Mouse (Mus musculus): Measurements from ENCODE around the gene Celf1. TPM values are rescaled to one million over a fixed set of nuclear protein-coding genes. Genes with fewer than 3 reads are reported as not detected.

Gene Celf1
- polyA plus RNA-seq, 1 experiment, result 27.1 TPM

DNA sequence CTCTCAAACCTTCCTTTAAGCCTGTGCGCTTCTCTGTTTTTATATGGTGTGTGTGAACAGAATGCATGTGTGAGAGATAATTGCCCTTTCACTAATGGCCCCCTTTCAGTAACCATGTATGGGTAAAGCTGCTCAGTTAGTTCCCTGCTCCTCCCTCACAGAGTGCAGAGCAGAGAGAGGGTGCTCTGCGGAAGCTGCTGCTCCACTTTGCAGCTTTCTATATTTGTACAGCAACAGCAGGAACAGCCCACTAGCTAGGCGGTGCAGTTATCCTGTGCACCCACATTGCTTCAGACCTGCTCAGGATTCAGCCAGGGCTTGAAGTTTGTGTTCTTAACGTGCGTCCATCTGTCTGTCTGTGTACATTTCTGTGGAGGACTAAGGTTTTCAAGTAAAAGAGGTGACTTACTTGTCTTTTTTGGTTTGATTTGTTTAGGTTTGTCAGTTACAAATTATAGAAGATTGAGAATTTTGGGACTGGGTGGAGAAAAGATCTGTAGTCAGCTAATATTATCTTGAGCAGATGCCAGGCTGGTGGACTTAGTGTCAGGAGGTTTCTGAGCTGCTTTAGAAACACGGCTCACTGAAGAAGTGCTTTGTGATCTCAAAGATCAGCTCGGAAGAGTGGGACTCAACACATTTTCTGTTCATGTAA, 24.8 kb downstream of the Celf1 start:
- Histone ChIP-seq H3K79me2 (ENCODE audit: control insufficient read depth, insufficient read depth) (peaks cover 99% of the 10 kb centered on the region), H3K36me3 (ENCODE audit: control insufficient read depth, insufficient read depth) (peaks cover 6% of the 10 kb centered on the region), H3K4me2 (ENCODE audit: low read depth) (peak overlapping the region; percentile 55), H3K4me3 (no peak overlapping the region), H3K27me3 (ENCODE audit: control insufficient read depth, insufficient read depth, insufficient read length) (no peaks in the 10 kb centered on the region), H3ac (ENCODE audit: control insufficient read depth, insufficient read length) (no peak overlapping the region)
- TF ChIP-seq CEBPB (IDR thresholded peaks at IDR 0.05; ENCODE audit: insufficient read depth, poor library complexity, severe bottlenecking), result no peak
- no peak for TF ChIP-seq POLR2A (IDR thresholded peaks at IDR 0.05; ENCODE audit: insufficient read length, low read depth)
- TF ChIP-seq REST (IDR thresholded peaks at IDR 0.05; ENCODE audit: insufficient read depth, insufficient read length), result no peak
- no peak for TF ChIP-seq TCF3 (IDR thresholded peaks at IDR 0.05; ENCODE audit: insufficient read length, low read depth)
- no peak for TF ChIP-seq TCF12 (IDR thresholded peaks at IDR 0.05; ENCODE audit: insufficient read depth, poor library complexity, severe bottlenecking)
- TF ChIP-seq MYOD1 (IDR thresholded peaks at IDR 0.05; ENCODE audit: control insufficient read depth in 1 of 3, insufficient read length in 2 of 3, low read depth in 2 of 3), result no peak
- TF ChIP-seq USF1 (IDR thresholded peaks at IDR 0.05; ENCODE audit: low read depth), result no peak
- TF ChIP-seq POLR2AphosphoS2 (IDR thresholded peaks at IDR 0.05; ENCODE audit: insufficient read length, low read depth), result no peak
- TF ChIP-seq MYOG (IDR thresholded peaks at IDR 0.05; ENCODE audit: control insufficient read depth in 1 of 3, insufficient read depth in 1 of 3, insufficient read length in 2 of 3, low read depth in 2 of 3), result no peak
- TF ChIP-seq SRF (IDR thresholded peaks at IDR 0.05; ENCODE audit: control insufficient read depth, insufficient read length, low read depth), result no peak
- TF ChIP-seq MAX (IDR thresholded peaks at IDR 0.05; ENCODE audit: low read depth), result no peak
- TF ChIP-seq E2F4 (IDR thresholded peaks at IDR 0.05; ENCODE audit: insufficient read depth), result no peak

DNA sequence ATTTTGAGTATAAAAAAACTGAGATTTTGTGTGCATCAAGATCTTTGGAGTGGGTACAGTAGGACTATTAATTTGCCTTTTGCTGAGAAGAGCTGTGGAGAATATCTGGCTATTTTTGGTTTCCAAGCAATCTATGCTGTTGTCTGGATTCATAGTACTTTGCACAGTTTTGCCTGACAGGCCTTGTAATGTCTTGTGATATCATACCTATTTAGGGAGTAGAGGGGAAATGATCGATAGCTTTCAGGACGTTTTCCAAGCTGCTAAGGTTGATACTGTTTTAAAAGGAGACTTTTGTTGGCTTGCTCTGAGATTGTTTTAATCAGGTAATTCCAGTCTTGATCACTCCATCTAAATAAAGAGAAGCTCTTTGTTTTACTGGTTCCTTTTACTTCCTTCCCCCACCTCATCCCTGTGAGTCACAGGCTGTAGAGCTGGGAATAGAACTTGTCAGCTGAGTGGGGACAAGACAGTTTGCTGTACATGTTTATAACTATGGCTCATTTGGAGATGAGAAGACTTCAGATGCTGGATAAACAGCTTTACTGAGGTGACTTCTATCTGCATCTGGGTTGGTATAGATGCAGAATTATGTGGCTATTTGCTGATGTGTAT, 25.4 kb downstream of the Celf1 start:
- Histone ChIP-seq H3K4me3 (no peak overlapping the region), H3K4me2 (ENCODE audit: low read depth) (peak overlapping the region; percentile 55)
- TF ChIP-seq POLR2A (IDR thresholded peaks at IDR 0.05; ENCODE audit: insufficient read length, low read depth) (no peak), E2F4 (IDR thresholded peaks at IDR 0.05; ENCODE audit: insufficient read depth) (no peak), TCF12 (IDR thresholded peaks at IDR 0.05; ENCODE audit: insufficient read depth, poor library complexity, severe bottlenecking) (no peak), MAX (IDR thresholded peaks at IDR 0.05; ENCODE audit: low read depth) (no peak), MYOD1 (IDR thresholded peaks at IDR 0.05; ENCODE audit: control insufficient read depth in 1 of 3, insufficient read length in 2 of 3, low read depth in 2 of 3) (no peak), REST (IDR thresholded peaks at IDR 0.05; ENCODE audit: insufficient read depth, insufficient read length) (no peak), TCF3 (IDR thresholded peaks at IDR 0.05; ENCODE audit: insufficient read length, low read depth) (no peak)

DNA sequence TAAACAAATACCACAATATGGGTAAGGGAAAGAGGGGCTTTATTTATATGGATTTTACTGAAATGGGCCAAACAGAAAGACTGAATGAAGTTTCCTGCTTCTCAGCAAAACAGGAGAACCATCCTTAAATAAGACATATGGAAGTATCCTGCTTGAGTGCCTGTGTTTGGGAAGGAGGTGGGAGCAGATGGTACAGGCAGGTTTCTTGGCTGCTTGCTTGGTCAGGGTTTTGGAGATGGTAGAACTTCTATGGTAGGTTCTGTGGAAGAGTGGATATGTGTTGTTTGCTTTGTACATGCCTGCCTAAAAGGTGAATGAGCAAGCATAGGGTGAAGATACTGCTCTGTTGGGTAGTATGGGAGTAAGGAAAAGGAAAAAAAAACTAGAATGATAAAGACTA, 30.4 kb downstream of the Celf1 start:
- Histone ChIP-seq H3K79me2 (ENCODE audit: control insufficient read depth, insufficient read depth) (peaks cover 100% of the 10 kb centered on the region), H3K4me2 (ENCODE audit: low read depth) (no peak overlapping the region), H3K27me3 (ENCODE audit: control insufficient read depth, insufficient read depth, insufficient read length) (no peaks in the 10 kb centered on the region), H3ac (ENCODE audit: control insufficient read depth, insufficient read length) (no peak overlapping the region), H3K36me3 (ENCODE audit: control insufficient read depth, insufficient read depth) (peaks cover 22% of the 10 kb centered on the region), H3K4me3 (no peak overlapping the region)
- no peak for TF ChIP-seq SRF (IDR thresholded peaks at IDR 0.05; ENCODE audit: control insufficient read depth, insufficient read length, low read depth)
- no peak for TF ChIP-seq MAX (IDR thresholded peaks at IDR 0.05; ENCODE audit: low read depth)
- no peak for TF ChIP-seq E2F4 (IDR thresholded peaks at IDR 0.05; ENCODE audit: insufficient read depth)

More for the DNA sequence above, 25.4 kb downstream of the Celf1 start:
- no peaks in the 10 kb centered on the region for H3K27me3 ChIP-seq (ENCODE audit: control insufficient read depth, insufficient read depth, insufficient read length)
- peaks cover 6% of the 10 kb centered on the region for H3K36me3 ChIP-seq (ENCODE audit: control insufficient read depth, insufficient read depth)
- peaks cover 99% of the 10 kb centered on the region for H3K79me2 ChIP-seq (ENCODE audit: control insufficient read depth, insufficient read depth)
- no peak overlapping the region for H3ac ChIP-seq (ENCODE audit: control insufficient read depth, insufficient read length)

DNA sequence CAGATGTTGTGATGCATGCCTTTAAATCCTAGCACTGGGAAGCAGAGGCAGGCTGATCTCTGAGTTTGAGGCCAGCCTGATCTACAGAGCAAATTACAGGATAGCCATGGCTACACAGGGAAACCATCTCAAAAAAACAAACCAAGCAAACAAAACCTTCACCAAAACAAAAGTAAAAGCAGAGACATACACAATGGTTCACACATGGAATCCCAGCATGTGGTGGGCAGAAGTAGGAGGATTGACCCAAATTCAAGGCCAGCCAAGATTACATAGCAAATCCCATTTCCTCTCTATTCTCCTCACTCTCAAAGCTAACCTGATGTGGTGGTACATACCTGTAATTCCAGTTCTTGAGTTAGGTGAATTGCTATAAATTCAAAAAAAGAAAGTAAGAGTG, 33.9 kb downstream of the Celf1 start:
- H3K27me3 ChIP-seq (ENCODE audit: control insufficient read depth, insufficient read depth, insufficient read length), result no peaks in the 10 kb centered on the region
- no peak overlapping the region for H3K4me2 ChIP-seq (ENCODE audit: low read depth)
- peaks cover 100% of the 10 kb centered on the region for H3K79me2 ChIP-seq (ENCODE audit: control insufficient read depth, insufficient read depth)
- no peak overlapping the region for H3K4me3 ChIP-seq
- H3ac ChIP-seq (ENCODE audit: control insufficient read depth, insufficient read length), result no peak overlapping the region
- peaks cover 16% of the 10 kb centered on the region for H3K36me3 ChIP-seq (ENCODE audit: control insufficient read depth, insufficient read depth)
- TF ChIP-seq CEBPB (IDR thresholded peaks at IDR 0.05; ENCODE audit: insufficient read depth, poor library complexity, severe bottlenecking) (no peak), SRF (IDR thresholded peaks at IDR 0.05; ENCODE audit: control insufficient read depth, insufficient read length, low read depth) (no peak), MAX (IDR thresholded peaks at IDR 0.05; ENCODE audit: low read depth) (no peak), E2F4 (IDR thresholded peaks at IDR 0.05; ENCODE audit: insufficient read depth) (no peak), POLR2A (IDR thresholded peaks at IDR 0.05; ENCODE audit: insufficient read length, low read depth) (no peak), MYOG (IDR thresholded peaks at IDR 0.05; ENCODE audit: control insufficient read depth in 1 of 3, insufficient read depth in 1 of 3, insufficient read length in 2 of 3, low read depth in 2 of 3) (no peak), POLR2AphosphoS2 (IDR thresholded peaks at IDR 0.05; ENCODE audit: insufficient read length, low read depth) (no peak), TCF12 (IDR thresholded peaks at IDR 0.05; ENCODE audit: insufficient read depth, poor library complexity, severe bottlenecking) (no peak), MYOD1 (IDR thresholded peaks at IDR 0.05; ENCODE audit: control insufficient read depth in 1 of 3, insufficient read length in 2 of 3, low read depth in 2 of 3) (no peak), REST (IDR thresholded peaks at IDR 0.05; ENCODE audit: insufficient read depth, insufficient read length) (no peak), TCF3 (IDR thresholded peaks at IDR 0.05; ENCODE audit: insufficient read length, low read depth) (no peak), USF1 (IDR thresholded peaks at IDR 0.05; ENCODE audit: low read depth) (no peak)

All from myocyte (in vitro differentiated cells).